Mouse (Mus musculus) brain, embryonic 18.5 days (tissue): ENCODE results near the gene Lrrc36.

Experiments
- DNase-seq: peaks from one replicate; pipeline ENCODE4 v3.0.0-alpha.2; 2012; ENCODE audit warnings: low read depth, low spot score

The Lrrc36 gene

DNA sequence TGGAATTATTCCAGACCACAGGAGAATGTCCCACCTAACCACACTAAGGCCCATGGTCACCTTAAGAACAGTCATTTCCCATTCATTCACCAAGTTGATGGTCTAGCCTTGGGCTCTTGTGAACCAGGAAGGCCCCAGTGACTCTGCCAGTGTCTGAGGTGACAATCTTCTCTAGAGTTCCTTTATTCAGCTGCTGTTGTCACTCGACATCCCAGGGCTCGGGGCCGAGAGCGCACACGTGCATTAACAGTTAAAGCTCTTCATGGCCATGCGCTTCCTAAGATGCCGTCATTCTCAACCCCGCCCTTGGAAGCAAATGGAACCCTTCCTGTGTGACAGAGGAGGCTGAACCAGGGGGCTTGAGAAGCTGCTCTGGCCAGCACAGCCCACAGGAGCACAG lies 68.8 kb downstream of the Lrrc36 start:
- DNase-seq: no peak

DNA sequence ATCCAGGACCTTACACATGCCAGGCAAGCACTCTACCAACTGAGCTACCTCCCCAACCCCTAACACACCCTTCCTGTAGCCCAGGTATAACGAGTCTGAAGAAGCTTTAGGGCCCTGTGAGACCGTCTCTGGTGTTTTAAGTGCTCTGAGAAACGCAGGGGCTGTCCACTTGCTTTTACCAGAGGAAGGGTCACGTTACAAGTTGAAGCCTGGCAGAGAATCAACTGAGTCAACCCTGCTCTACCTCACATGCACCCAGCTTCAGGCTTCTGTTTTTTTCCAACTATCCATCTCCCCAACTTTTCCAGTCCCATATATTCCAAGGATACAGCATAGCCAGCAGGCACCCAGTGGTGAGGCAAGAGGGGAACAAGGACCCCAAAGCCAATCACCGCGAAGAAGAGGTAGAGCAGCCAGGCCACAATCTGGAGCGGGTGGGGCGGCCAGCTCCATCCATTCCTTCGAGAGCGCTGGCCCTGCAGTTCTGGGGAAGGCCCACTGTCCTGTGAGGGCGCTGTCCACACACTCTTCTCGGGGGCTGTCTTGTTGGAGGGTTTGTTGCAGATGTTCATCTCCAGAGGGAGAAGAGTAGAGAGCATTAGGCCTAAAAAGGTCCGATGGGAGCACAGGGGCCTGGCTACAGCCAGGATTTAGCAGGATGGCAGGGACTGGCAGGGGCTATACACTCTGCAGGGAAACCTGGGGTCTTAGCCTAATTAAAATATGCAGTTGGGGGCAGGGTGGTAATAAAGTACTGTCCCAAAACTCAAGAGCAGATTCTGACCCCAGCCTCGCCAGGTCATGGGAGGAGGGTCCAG lies 70.0 kb downstream of the Lrrc36 start:
- no peak for DNase-seq

DNA sequence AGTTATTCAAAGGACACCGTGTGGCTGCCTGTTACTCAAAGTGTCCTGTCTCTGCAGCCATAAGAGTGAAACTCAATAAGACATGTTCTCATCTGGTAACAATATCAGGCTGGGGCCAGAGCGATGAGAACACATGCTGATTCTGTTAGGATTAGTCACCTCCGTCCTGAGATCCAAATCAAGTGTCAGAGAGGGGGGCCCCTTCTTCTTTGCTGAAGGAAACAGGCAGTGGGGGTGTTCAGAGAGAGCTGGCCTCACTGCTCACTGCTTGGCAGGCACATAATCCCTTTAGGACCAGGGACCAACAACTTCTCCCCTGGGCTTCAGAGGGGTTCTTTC lies 70.6 kb downstream of the Lrrc36 start:
- DNase-seq: no peak

DNA sequence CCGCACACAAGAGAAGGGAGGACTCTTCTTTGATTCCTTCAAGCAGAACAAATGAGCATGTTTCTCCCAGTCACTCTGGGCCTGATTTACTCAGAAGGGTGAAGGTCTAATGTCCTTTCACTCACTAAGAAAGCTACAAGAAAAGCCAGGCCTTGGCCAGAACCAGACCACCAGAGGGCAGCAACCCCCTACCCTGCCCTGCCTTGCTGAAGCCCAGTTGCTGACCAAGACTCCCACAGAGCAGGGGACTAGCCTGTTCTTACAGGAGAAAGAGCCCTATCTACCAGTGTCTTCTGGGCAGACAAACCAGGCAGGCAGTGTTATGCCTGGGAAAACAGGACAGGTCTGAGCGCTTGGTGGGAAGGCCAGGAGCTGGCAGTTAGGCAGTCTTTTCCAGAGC lies 71.0 kb downstream of the Lrrc36 start:
- no peak for DNase-seq

DNA sequence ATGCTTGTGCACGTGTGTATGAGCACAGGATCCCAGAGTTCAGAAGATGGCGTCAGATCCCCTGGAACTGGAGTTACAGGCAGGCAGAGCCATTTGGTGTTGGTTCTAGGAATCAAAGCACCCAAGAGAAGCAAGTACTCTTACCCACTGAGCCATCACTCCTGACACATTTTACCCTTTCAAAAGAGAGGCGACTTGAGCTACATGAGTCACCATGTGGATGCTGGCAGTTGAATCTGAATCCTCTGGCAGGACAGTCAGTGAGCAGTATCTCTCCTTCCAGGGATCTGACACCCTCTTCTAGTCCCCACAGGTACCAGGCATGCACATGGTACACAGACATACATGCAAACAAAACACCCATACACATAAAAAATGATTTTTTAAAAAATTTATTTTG lies 74.7 kb downstream of the Lrrc36 start:
- DNase-seq: no peak

DNA sequence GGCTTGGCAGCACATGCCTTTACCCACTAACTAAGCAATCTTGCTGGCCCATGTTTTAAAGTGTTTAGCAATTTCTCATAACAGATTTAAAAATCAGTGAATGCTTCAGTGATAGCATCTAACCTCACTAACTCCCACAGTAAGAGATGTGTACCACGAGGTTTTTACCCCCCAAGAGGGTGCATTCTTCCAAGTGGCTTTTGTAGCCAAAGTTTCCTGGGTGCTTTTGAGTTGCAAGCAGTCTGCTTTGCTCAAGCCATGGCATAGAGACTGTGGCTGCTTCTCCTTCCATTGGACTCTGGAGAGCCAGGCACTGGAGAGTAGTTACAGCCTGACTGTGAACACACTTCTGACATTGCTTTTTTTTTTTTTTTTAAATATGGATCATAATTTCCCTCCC lies 75.9 kb downstream of the Lrrc36 start:
- no peak for DNase-seq

DNA sequence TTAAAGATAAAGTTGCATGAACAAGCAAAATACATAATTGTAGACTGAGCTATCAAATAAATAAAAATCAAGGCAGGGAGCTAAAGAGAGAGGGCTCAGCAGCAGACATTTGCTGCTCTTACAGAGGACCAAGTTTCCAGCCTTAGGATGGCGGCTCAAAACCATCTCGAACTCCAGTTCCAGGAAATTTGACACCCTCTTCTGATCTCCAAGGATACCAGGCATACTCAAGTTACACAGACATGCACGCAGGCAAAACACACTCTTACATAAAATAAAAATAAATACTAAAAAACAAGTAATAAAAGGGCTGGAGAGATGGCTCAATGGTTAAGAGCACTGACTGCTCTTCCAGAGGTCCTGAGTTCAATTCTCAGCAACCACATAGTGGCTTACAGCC lies 80.1 kb downstream of the Lrrc36 start:
- no peak for DNase-seq

DNA sequence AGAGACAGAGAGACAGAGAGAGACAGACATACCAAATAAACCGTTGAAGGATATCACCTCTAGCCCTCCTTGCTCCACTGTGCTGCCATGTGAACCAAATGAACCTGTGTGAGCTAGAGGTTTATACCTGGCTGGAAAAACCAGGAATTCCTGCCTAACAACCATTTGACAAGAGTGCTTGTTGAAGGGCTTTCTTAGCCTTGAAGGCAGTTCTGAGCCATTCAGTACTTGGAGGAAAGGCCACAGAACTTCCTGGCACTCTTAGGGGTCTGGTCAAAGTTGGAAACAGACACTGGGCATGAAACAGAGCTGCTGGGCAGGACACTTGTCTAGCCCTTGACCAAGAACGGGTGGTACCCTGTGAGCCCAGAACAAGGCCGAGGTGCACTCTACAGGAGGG lies 81.2 kb downstream of the Lrrc36 start:
- DNase-seq: no peak

DNA sequence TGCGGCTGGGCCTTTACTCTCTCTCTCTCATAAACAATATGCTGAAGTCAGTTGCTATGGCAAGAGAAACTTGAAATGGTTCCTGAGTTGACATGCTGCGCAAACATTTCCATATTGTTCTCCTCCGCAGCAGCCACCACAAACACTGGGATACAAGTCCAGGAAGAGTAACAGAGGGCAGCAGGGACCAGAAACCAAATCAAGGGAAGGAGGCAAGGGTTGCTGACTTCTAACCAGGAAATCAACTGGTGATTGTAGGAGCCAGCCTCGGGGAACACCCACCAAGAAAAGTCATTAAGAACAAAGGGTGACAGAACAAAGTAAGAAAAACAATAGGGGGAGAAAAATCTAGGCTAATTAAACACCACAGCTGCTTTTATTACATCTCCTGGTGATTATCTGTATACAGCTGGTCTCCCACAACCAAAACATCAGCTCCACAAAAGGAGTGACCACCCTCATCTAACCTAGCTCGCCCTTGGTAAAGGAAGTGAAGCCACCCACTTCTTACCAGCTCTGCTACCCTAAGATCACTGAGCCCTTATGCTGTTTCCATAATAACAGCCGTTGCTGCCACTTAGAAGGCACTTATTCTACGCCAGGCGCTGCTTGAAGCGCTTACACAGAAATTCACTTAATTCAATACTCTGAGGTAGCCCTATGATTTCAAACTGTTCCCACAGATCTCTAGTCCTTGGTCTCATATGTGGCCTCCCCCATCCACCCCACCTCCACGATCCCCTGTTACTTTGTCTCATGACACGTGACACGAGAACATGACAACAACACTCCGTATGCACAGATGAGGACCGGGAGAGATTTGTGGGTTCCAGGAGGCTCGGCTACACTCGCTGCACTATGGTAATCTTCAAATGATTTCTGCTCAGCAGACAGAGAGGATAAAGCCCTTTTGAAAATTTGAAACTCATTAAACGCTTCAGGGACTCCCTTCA lies 82.3 kb downstream of the Lrrc36 start:
- DNase-seq: no peak

DNA sequence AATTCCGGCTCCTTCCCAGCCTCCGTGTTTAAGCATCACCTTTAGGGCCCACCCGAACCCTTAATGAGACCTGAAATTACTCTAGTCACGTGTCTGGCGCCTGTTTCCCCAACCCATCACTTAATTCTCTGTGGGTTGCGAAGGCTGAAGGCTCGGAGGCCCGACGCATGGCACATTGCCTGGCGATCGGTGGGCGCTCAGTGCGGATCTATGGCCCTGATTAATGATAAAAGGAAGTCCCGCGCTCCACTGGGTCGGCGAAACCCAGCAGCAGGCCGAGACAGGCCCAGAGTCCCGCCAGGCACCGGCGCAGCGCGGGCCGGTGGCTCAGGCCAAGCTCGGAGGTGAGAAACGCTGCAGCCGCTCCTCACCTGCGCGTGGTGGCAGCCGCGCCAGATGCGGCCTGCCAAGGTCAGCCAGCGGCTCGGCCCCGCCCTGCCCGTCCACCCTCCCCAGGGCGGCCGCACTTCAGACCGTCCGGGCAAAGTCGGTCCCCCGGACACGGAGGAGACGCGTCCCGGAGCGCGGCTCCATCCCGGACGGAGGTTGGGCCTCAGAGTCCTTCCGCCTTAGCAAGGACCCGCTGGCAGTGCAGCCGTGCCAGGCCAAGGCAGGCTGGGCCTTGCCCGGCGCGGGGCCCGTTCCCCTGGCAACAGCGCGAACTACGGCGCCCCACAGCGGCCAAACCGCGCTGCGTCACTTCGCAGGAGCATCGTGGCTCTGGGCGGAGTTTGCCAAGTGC lies 83.2 kb downstream of the Lrrc36 start, which contains the start of gene Zdhhc1:
Gene Zdhhc1, minus strand, starts transcription at position 464 of the 742 bp plus-strand sequence.
- DNase-seq: no peak

DNA sequence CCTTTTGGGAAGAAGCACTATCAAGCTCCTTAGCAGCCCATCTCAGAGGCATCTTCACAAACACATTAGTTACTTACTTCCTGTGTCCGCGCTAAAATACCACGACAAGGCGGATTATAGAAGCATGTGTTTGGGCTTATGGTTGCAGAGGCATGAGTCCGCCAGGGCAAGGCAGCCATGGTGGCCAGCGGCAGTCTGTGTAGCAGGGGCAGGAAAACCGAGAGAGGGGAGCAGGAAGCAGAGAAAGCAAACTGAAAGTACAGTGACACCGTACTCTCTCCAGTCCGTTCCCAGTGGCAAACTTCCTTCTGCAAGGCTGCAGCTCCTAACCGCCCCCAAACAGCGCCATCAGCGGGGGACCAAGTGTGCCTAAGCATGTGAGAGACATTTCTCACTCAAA lies 86.4 kb downstream of the Lrrc36 start:
- no peak for DNase-seq

DNA sequence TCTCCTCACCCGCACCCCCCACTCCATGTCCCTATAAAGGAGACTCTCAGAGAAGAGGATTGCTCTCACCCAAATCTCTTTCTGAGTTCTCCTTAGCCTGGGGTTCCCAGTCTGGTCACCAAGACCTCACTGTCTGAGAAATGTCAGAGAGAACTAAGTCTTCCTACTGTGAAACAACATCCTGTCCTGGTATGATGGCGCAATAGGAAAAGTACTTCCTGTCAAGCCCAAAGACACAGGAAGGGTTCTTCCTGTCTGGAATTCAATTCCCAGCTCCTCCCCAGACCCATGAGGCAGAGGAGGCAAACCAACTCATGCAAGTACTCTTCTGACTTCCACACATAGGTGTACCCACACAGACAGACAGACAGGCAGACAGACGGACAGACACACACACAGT lies 91.2 kb downstream of the Lrrc36 start:
- DNase-seq: no peak

DNA sequence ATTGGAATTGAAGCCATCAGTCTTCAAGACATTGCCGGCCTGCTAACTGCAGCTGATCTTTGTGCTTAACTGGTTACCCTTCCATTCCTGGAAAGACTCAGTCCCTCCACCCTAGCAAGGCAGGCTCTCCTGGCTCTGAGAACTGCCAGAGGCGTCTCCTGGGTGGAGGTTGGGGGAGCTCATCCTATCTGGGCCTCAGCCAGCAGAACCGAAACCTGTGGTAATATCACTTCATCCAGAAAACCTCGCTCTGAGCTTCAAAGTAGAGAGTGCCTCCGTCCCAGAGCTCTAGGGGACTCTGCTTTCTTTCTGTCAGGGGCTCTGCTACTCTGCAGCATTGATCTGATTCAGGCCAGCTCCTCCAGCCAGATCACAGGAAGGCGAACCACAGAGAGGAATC lies 93.6 kb downstream of the Lrrc36 start:
- no peak for DNase-seq

DNA sequence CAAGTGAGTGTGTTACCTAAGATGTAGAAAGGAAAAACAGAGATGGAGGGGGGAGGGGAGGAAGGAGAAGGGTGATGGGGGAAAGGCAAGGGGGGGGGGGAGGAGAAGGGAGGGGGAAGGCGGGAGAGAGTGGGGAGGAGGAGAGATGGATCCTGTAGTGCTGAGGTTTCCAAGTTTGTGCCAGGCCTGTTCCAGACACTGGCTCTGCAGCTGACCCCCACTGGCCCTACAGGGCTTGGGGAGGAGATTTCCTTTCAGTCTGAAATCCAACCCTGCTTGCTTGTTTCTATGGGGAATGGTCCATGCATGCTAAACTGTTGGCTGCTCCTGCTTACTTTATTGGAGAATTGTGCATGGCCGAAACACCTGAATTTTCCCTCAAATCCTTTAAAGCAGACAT lies 95.4 kb downstream of the Lrrc36 start:
- DNase-seq: no peak

DNA sequence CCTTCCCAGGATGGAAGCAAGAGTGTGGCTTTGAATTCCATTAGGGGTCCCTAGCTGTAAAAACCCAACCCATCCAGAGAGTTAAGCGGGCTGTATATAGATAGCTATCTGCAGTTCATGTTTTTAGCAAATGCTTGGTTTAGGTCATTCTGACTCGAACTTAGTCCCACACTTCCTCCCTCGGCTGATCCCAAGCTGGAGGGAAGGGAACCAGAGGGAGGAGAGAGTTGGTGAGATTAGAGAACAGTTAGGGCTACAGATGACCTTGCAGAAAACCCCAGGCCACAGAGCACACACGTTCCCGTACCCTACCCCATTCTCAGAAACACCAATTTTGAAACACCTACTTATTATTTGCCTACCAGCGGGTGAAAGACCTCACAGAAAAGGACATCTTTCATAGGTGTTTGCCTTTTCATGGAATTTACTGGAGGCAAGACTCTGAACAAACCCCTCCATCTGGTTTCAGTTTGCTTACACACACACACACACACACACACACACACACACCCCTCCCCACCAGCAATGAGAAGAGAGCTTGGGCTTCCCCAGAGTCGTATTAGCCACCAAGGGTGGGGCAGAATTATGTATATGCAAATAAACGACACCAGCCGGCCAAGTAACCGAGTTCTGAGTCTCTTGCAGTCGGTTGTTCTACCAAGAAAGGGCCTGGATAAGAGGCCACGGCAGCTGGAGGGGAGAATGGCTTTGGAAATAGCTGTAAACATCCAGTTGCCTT lies 96.8 kb downstream of the Lrrc36 start:
- no peak for DNase-seq
